Comparison of ENCODE assay signal across 8 mouse cellular contexts in genomic region chr13:32337735-32338512, GRCm38 (mm10). TPM values are rescaled to one million over a fixed set of nuclear protein-coding genes. Genes with fewer than 3 reads are reported as not detected.
DNase-seq lines count a peak whose midpoint lies in the region; ATAC-seq and TF ChIP-seq lines count a peak whose summit lies in the region.

No protein-coding gene starts in this region.

- peak overlapping the region; percentile 91 for H3K4me3 ChIP-seq in kidney, adult 2 months (ENCODE audit: insufficient read depth, low read depth, low read length)
- H3K4me3 ChIP-seq in G1E (ENCODE audit: low read depth, low read length) = peak overlapping the region; percentile 95
- peak overlapping the region; percentile 77 for H3K4me3 ChIP-seq in liver, embryonic 13.5 days (replicated peaks)

- peaks cover 9% of the 10 kb centered on the region for H3K4me1 ChIP-seq in kidney, adult 2 months (ENCODE audit: control insufficient read depth, insufficient read depth, low read length)
- peaks cover 19% of the 10 kb centered on the region for H3K4me1 ChIP-seq in G1E (ENCODE audit: insufficient read depth, low read depth, low read length)
- H3K4me1 ChIP-seq in liver, embryonic 13.5 days (replicated peaks) = peaks cover 18% of the 10 kb centered on the region

- no peaks in the 10 kb centered on the region for H3K36me3 ChIP-seq in kidney, adult 2 months (ENCODE audit: control insufficient read depth, insufficient read depth, low read length)
- H3K36me3 ChIP-seq in G1E (replicated peaks) = peaks cover 4% of the 10 kb centered on the region
- H3K36me3 ChIP-seq in liver, embryonic 13.5 days = no peaks in the 10 kb centered on the region

- TF ChIP-seq CTCF in kidney, adult 2 months (conservative IDR thresholded peaks at IDR 0.05; ENCODE audit: insufficient read depth, insufficient read length, low read depth, low read length) = no peak
- no peak for TF ChIP-seq CTCF in G1E (IDR thresholded peaks at IDR 0.05; ENCODE audit: low read depth, low read length)

- no peaks in the 10 kb centered on the region for H3K9me3 ChIP-seq in G1E (replicated peaks)
- H3K9me3 ChIP-seq in liver, embryonic 13.5 days (replicated peaks) = no peaks in the 10 kb centered on the region

- ATAC-seq in G1E (ENCODE audit: extremely low read depth, insufficient number of reproducible peaks, low FRiP score, poor library complexity, severe bottlenecking) = no peak
- ATAC-seq in erythroid progenitor cell, adult 5-6 weeks (replicated peaks; ENCODE audit: low FRiP score, poor library complexity, severe bottlenecking) = peak; percentile 43; the same call in 1 of the 2 replicates
- peak; percentile 53 for ATAC-seq in liver, embryonic 13.5 days (ENCODE audit: low read depth)

- H3K27me3 ChIP-seq in kidney, adult 2 months (replicated peaks; ENCODE audit: control insufficient read depth, insufficient read depth, low read length) = no peaks in the 10 kb centered on the region
- no peaks in the 10 kb centered on the region for H3K27me3 ChIP-seq in G1E (ENCODE audit: insufficient read depth, low read length)
- no peaks in the 10 kb centered on the region for H3K27me3 ChIP-seq in liver, embryonic 13.5 days

- no peak overlapping the region for H3K27ac ChIP-seq in kidney, adult 2 months (ENCODE audit: insufficient read depth, low read depth, low read length)
- H3K27ac ChIP-seq in liver, embryonic 13.5 days = no peak overlapping the region

- DNase-seq in kidney, adult 2 months = no peak
- no peak for DNase-seq in kidney, adult 8-10 months
- peak; percentile 15 for DNase-seq in G1E (ENCODE audit: low spot score)
- DNase-seq in liver, embryonic 13.5 days = no peak
- no peak for DNase-seq in Muller cell, postnatal 12 days (ENCODE audit: inconsistent ontology term)
- DNase-seq in layer of hippocampus, adult 9-10 months (ENCODE audit: low spot score) = no peak
- no peak for DNase-seq in cerebellum, adult 9-10 months

- peak overlapping the region; percentile 85 for H3K9ac ChIP-seq in liver, embryonic 13.5 days

- H3K4me2 ChIP-seq in liver, embryonic 13.5 days = peak overlapping the region; percentile 97

- no peak for TF ChIP-seq POLR2A in kidney, adult 2 months (IDR thresholded peaks at IDR 0.05; ENCODE audit: low read depth, low read length)

- WGBS in kidney, adult 2 months = 5% methylated on average over 32 of the region's 32 CpGs
- 6% methylated on average over 32 of the region's 32 CpGs for WGBS in liver, embryonic 13.5 days (ENCODE audit: insufficient replicate concordance)

RNA-seq across cellular contexts. Expression of gene Gmds, which starts 0.6 kb away (rescaled TPM):
- polyA plus RNA-seq in kidney, adult 2 months (2012; rRNA removed) = 15.7 and 25.8 TPM in 2 replicates
- total RNA-seq in G1E (2014; fragmentation: Nextera tagmentation) (12.1 and 19.9 TPM in 2 replicates), G1E (2017) (18.6 and 22.1 TPM in 2 replicates)
- 27.5 and 45.2 TPM in 2 replicates for polyA plus RNA-seq in G1E (2012)
- 4.6 TPM in 1 of 2 replicates, not detected in the other for total RNA-seq in erythroid progenitor cell, adult 5-6 weeks (2015; ENCODE audit: low replicate concordance)
- 4.1 and 4.3 TPM in 2 replicates for total RNA-seq in erythroid progenitor cell, adult 5-6 weeks (2017; ENCODE audit: low replicate concordance)
- 9.1 and 10.1 TPM in 2 replicates for polyA plus RNA-seq in liver, embryonic 13.5 days (2015; fragmentation: Nextera tagmentation; extraction: Ambion mirVana)
